Mouse (Mus musculus): ENCODE results near the gene Pars2.

GRCm38 (mm10) chr4:106624271-106624670 is 26.6 kb upstream of the Pars2 start:
- TF ChIP-seq CTCF (IDR thresholded peaks at IDR 0.05; ENCODE audit: low read depth, low read length) (no peak), POLR2A (IDR thresholded peaks at IDR 0.05; ENCODE audit: borderline replicate concordance, low read depth, low read length) (no peak)

All from bone marrow macrophage, adult 2 months (primary cell).